Mouse (Mus musculus) olfactory bulb, adult 2 months (tissue): ENCODE results near the gene Cdkl3.

Experiments
- CTCF ChIP-seq: fragments of 200-500 bp; IDR thresholded peaks from 2 replicates; pipeline ENCODE4 v1.5.1; 2012; ENCODE audit warnings: low read depth, mild to moderate bottlenecking, low read length, moderate library complexity; ENCODE audit not compliant: insufficient read depth
- POLR2A ChIP-seq: fragments of 200-500 bp; IDR thresholded peaks from 2 replicates; pipeline ENCODE4 v1.6.1; 2012; ENCODE audit warnings: mild to moderate bottlenecking, low read depth, low read length, moderate library complexity; ENCODE audit not compliant: insufficient read depth

- TF ChIP-seq CTCF: no peak
- TF ChIP-seq POLR2A: no peak
Observed at GRCm38 (mm10) chr11:52128316-52129061, 124.5 kb downstream of the Cdkl3 start.
